Mouse (Mus musculus) neural tube, embryonic 15.5 days (tissue): Measurements from ENCODE around the gene Golph3l. TPM values are rescaled to one million over a fixed set of nuclear protein-coding genes. Genes with fewer than 3 reads are reported as not detected.

ENCODE experiments used
- ATAC-seq: fragments of 200-750 bp; cut with Nextera tagmentation; 2 replicates; pipeline ENCODE4 v1.8.0; 2017; ENCODE audit warnings: mild to moderate bottlenecking, moderate TSS enrichment, moderate library complexity; ENCODE audit not compliant: low FRiP score
- H3K27ac ChIP-seq: fragments of 300-500 bp; sonication (generic); replicated peaks from 2 replicates; pipeline ENCODE4 v1.5.1; 2015; ENCODE audit warnings: mild to moderate bottlenecking, inconsistent platforms
- H3K27me3 ChIP-seq: fragments of 300-500 bp; sonication (generic); replicated peaks from 2 replicates; pipeline ENCODE4 v1.6.1; 2015; ENCODE audit warnings: inconsistent platforms
- H3K36me3 ChIP-seq: fragments of 300-500 bp; sonication (generic); 2 replicates; pipeline ENCODE4 v1.6.1; 2015; ENCODE audit warnings: inconsistent platforms
- H3K4me1 ChIP-seq: fragments of 300-500 bp; sonication (generic); 2 replicates; pipeline ENCODE4 v1.6.1; 2015; ENCODE audit warnings: inconsistent platforms
- H3K4me2 ChIP-seq: fragments of 300-500 bp; sonication (generic); 2 replicates; pipeline ENCODE4 v1.6.1; 2015; ENCODE audit warnings: inconsistent platforms, mild to moderate bottlenecking, moderate library complexity
- H3K4me3 ChIP-seq: fragments of 300-500 bp; sonication (generic); replicated peaks from 2 replicates; pipeline ENCODE4 v1.5.1; 2015; ENCODE audit warnings: mild to moderate bottlenecking, inconsistent platforms
- H3K9ac ChIP-seq: fragments of 300-500 bp; sonication (generic); replicated peaks from 2 replicates; pipeline ENCODE4 v1.6.1; 2015; ENCODE audit warnings: mild to moderate bottlenecking, inconsistent platforms
- H3K9me3 ChIP-seq: fragments of 300-500 bp; sonication (generic); replicated peaks from 2 replicates; pipeline ENCODE4 v1.6.1; 2016; ENCODE audit warnings: inconsistent platforms
- WGBS: fragments of 180-500 bp; shearing (Covaris S2); methylation state at CpG from one replicate; pipeline ENCODE4 v1.1.7; 2015; ENCODE audit warnings: mixed read lengths; 5-methylcytosine and 5-hydroxymethylcytosine counted together
- polyA plus RNA-seq: library from polyadenylated mRNA; unstranded; fragments of >200 nt; fragmentation: Nextera tagmentation; extraction: Ambion mirVana; gene quantifications from 2 replicates; pipeline ENCODE4 v1.2.1, GENCODE M21; 2015

Golph3l gene
- polyA plus RNA-seq, 1 experiment from 2014 or later: 24.8 TPM

GRCm38 (mm10) chr3:95658236-95658867 is 69.6 kb downstream of the Golph3l start, which contains the start of gene Mcl1:
Gene Mcl1 (plus strand): TSS chr3:95658788.
- peak; percentile 98 for ATAC-seq
- Histone ChIP-seq H3K9ac (peak within 1 kb of the TSS; percentile 98), H3K4me3 (peak within 1 kb of the TSS; percentile 92), H3K9me3 (no peaks in the 10 kb centered on the region), H3K36me3 (peaks cover 14% of the 10 kb centered on the region), H3K4me2 (peak within 1 kb of the TSS; percentile 84), H3K27ac (peak within 1 kb of the TSS; percentile 99), H3K4me1 (peaks cover 38% of the 10 kb centered on the region), H3K27me3 (no peaks in the 10 kb centered on the region)
- WGBS: 3% methylated on average over 39 of the region's 43 CpGs

GRCm38 (mm10) chr3:95658868-95659712 is 70.4 kb downstream of the Golph3l start:
- Histone ChIP-seq H3K27me3 (no peaks in the 10 kb centered on the region), H3K27ac (peak overlapping the region; percentile 99), H3K4me1 (peaks cover 45% of the 10 kb centered on the region), H3K36me3 (peaks cover 21% of the 10 kb centered on the region), H3K4me3 (peak overlapping the region; percentile 92), H3K9ac (peak overlapping the region; percentile 98), H3K4me2 (peak overlapping the region; percentile 84), H3K9me3 (no peaks in the 10 kb centered on the region)
- ATAC-seq: peak; percentile 77
- whole genome bisulfite sequencing: under 1% methylated on average over 97 of the region's 113 CpGs

GRCm38 (mm10) chr3:95659948-95660347 is 71.2 kb downstream of the Golph3l start:
- no peak for ATAC-seq
- Histone ChIP-seq H3K27me3 (no peaks in the 10 kb centered on the region), H3K27ac (peak overlapping the region; percentile 99), H3K4me2 (peak overlapping the region; percentile 84), H3K4me3 (peak overlapping the region; percentile 92), H3K9ac (peak overlapping the region; percentile 98), H3K9me3 (no peaks in the 10 kb centered on the region), H3K36me3 (peaks cover 28% of the 10 kb centered on the region), H3K4me1 (peaks cover 53% of the 10 kb centered on the region)
- 3% methylated on average over 8 of the region's 8 CpGs for WGBS

GRCm38 (mm10) chr3:95660788-95661478 is 72.2 kb downstream of the Golph3l start:
- ATAC-seq: no peak
- peak overlapping the region; percentile 92 for H3K4me3 ChIP-seq
- peak overlapping the region; percentile 99; the same call in 1 of the 2 replicates for H3K27ac ChIP-seq
- 44% methylated on average over 2 of the region's 2 CpGs for WGBS
- peaks cover 29% of the 10 kb centered on the region for H3K36me3 ChIP-seq
- H3K4me2 ChIP-seq: peak overlapping the region; percentile 84
- H3K9ac ChIP-seq: peak overlapping the region; percentile 98
- no peaks in the 10 kb centered on the region for H3K27me3 ChIP-seq
- H3K9me3 ChIP-seq: no peaks in the 10 kb centered on the region
- peaks cover 57% of the 10 kb centered on the region for H3K4me1 ChIP-seq

- Histone ChIP-seq H3K9me3 (no peaks in the 10 kb centered on the region), H3K36me3 (peaks cover 29% of the 10 kb centered on the region), H3K4me3 (peak overlapping the region; percentile 3; the same call in 1 of the 2 replicates), H3K27ac (no peak overlapping the region), H3K9ac (0 out of 2 replicates have a peak overlapping the region, but pooled peaks have one; percentile 20), H3K4me1 (peaks cover 67% of the 10 kb centered on the region), H3K27me3 (no peaks in the 10 kb centered on the region), H3K4me2 (peak overlapping the region; percentile 84)
- 68% methylated on average over 7 of the region's 7 CpGs for WGBS
- no peak for ATAC-seq
Measured at GRCm38 (mm10) chr3:95661945-95662715, 73.4 kb downstream of the Golph3l start.

GRCm38 (mm10) chr3:95662724-95663449 is 74.2 kb downstream of the Golph3l start:
- peaks cover 70% of the 10 kb centered on the region for H3K4me1 ChIP-seq

GRCm38 (mm10) chr3:95663486-95663885 is 74.8 kb downstream of the Golph3l start:
- Histone ChIP-seq H3K4me1 (peaks cover 70% of the 10 kb centered on the region), H3K27me3 (no peaks in the 10 kb centered on the region), H3K9ac (no peak overlapping the region), H3K36me3 (peaks cover 29% of the 10 kb centered on the region), H3K9me3 (no peaks in the 10 kb centered on the region), H3K27ac (no peak overlapping the region), H3K4me2 (no peak overlapping the region), H3K4me3 (no peak overlapping the region)
- no peak for ATAC-seq
- 78% methylated on average over 2 of the region's 2 CpGs for WGBS

More at GRCm38 (mm10) chr3:95662724-95663449, 74.2 kb downstream of the Golph3l start:
- H3K27ac ChIP-seq: no peak overlapping the region
- peaks cover 29% of the 10 kb centered on the region for H3K36me3 ChIP-seq
- H3K4me2 ChIP-seq: 0 out of 2 replicates have a peak overlapping the region, but pooled peaks have one; percentile 84
- WGBS: 78% methylated on average over 7 of the region's 7 CpGs
- H3K27me3 ChIP-seq: no peaks in the 10 kb centered on the region
- no peak for ATAC-seq
- 0 out of 2 replicates have a peak overlapping the region, but pooled peaks have one; percentile 3 for H3K4me3 ChIP-seq
- H3K9me3 ChIP-seq: no peaks in the 10 kb centered on the region
- H3K9ac ChIP-seq: 0 out of 2 replicates have a peak overlapping the region, but pooled peaks have one; percentile 20

- ATAC-seq: no peak
Measured at GRCm38 (mm10) chr3:95663969-95664608, 75.4 kb downstream of the Golph3l start.

GRCm38 (mm10) chr3:95664940-95665352 is 76.2 kb downstream of the Golph3l start:
- WGBS: 81% methylated on average over 4 of the region's 4 CpGs
- ATAC-seq: no peak

More at GRCm38 (mm10) chr3:95663969-95664608, 75.4 kb downstream of the Golph3l start:
- Histone ChIP-seq H3K4me2 (no peak overlapping the region), H3K27me3 (no peaks in the 10 kb centered on the region), H3K9me3 (no peaks in the 10 kb centered on the region), H3K4me1 (peaks cover 72% of the 10 kb centered on the region), H3K36me3 (peaks cover 29% of the 10 kb centered on the region), H3K27ac (no peak overlapping the region), H3K4me3 (no peak overlapping the region), H3K9ac (no peak overlapping the region)
- 93% methylated on average over 3 of the region's 3 CpGs for WGBS

More at GRCm38 (mm10) chr3:95664940-95665352, 76.2 kb downstream of the Golph3l start:
- H3K36me3 ChIP-seq: peaks cover 29% of the 10 kb centered on the region
- H3K9me3 ChIP-seq: no peaks in the 10 kb centered on the region
- H3K4me1 ChIP-seq: peaks cover 72% of the 10 kb centered on the region
- H3K4me3 ChIP-seq: no peak overlapping the region
- H3K4me2 ChIP-seq: no peak overlapping the region
- H3K27me3 ChIP-seq: no peaks in the 10 kb centered on the region
- no peak overlapping the region for H3K9ac ChIP-seq
- no peak overlapping the region for H3K27ac ChIP-seq
